Mouse (Mus musculus) stomach, embryonic 15.5 days (tissue): Measurements from ENCODE around the gene Atp2b1. TPM values are rescaled to one million over a fixed set of nuclear protein-coding genes. Genes with fewer than 3 reads are reported as not detected.

Source experiments
- ATAC-seq: fragments of 200-750 bp; cut with Nextera tagmentation; 2 replicates; pipeline ENCODE4 v1.8.0; 2017; ENCODE audit warnings: low read depth, moderate number of reproducible peaks, moderate TSS enrichment; ENCODE audit not compliant: insufficient read depth, low FRiP score
- H3K27ac ChIP-seq: fragments of 300-500 bp; sonication (generic); 2 replicates; pipeline ENCODE4 v1.5.1; 2015; ENCODE audit warnings: mild to moderate bottlenecking, inconsistent platforms
- H3K27me3 ChIP-seq: fragments of 300-500 bp; sonication (generic); replicated peaks from 2 replicates; pipeline ENCODE4 v1.6.1; 2015; ENCODE audit warnings: inconsistent platforms
- H3K36me3 ChIP-seq: fragments of 300-500 bp; sonication (generic); 2 replicates; pipeline ENCODE4 v1.6.1; 2015; ENCODE audit warnings: inconsistent platforms
- H3K4me1 ChIP-seq: fragments of 300-500 bp; sonication (generic); 2 replicates; pipeline ENCODE4 v1.6.1; 2015; ENCODE audit warnings: inconsistent platforms
- H3K4me2 ChIP-seq: fragments of 300-500 bp; sonication (generic); 2 replicates; pipeline ENCODE4 v1.6.1; 2015; ENCODE audit warnings: mild to moderate bottlenecking, inconsistent platforms
- H3K4me3 ChIP-seq: fragments of 300-500 bp; sonication (generic); replicated peaks from 2 replicates; pipeline ENCODE4 v1.5.1; 2015; ENCODE audit warnings: inconsistent platforms
- H3K9ac ChIP-seq: fragments of 300-500 bp; sonication (generic); 2 replicates; pipeline ENCODE4 v1.6.1; 2015; ENCODE audit warnings: inconsistent platforms
- H3K9me3 ChIP-seq: fragments of 300-500 bp; sonication (generic); 2 replicates; pipeline ENCODE4 v1.6.1; 2016; ENCODE audit warnings: inconsistent platforms
- whole genome bisulfite sequencing: fragments of 180-500 bp; shearing (Covaris S2); methylation state at CpG from one replicate; pipeline ENCODE4 v1.1.7; 2015; 5-methylcytosine and 5-hydroxymethylcytosine counted together
- polyA plus RNA-seq: library from polyadenylated mRNA; unstranded; fragments of >200 nt; fragmentation: Nextera tagmentation; extraction: Ambion mirVana; gene quantifications from 2 replicates; pipeline ENCODE4 v1.2.1, GENCODE M21; 2015

Atp2b1 gene
- polyA plus RNA-seq, 1 experiment from 2014 or later: 153 TPM

DNA sequence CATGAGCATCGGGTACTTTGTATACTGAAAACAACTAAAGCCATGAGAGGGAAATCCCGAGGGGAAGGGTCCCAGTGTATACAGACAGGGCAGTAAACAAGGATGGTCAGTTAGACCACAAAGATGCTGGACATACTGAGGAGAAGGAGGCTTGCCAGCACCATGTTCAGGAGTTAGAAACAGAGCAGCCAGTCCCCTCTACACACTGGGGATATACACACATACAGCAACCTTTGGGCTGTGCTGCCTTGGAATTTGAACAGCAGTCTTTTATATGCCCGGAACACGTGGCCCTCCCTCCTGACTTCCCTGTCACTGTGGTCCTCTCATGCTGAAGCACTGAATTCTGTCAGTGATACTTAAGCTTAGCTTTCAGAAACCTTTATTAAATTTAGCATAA is 10.9 kb downstream of the Atp2b1 start:
- no peak overlapping the region for H3K4me2 ChIP-seq
- ATAC-seq: no peak

GRCm38 (mm10) chr10:98926991-98927390 is 12.8 kb downstream of the Atp2b1 start:
- no peak overlapping the region for H3K4me3 ChIP-seq
- no peaks in the 10 kb centered on the region for H3K9me3 ChIP-seq
- no peaks in the 10 kb centered on the region for H3K27me3 ChIP-seq
- no peaks in the 10 kb centered on the region for H3K36me3 ChIP-seq
- H3K4me1 ChIP-seq: 0 out of 2 replicates have a peak, but pooled peaks cover 8% of the 10 kb centered on the region
- no peak for ATAC-seq
- H3K4me2 ChIP-seq: no peak overlapping the region
- H3K27ac ChIP-seq: no peak overlapping the region
- H3K9ac ChIP-seq: no peak overlapping the region

More for the DNA sequence above, 10.9 kb downstream of the Atp2b1 start:
- WGBS: 69% methylated on average over 4 of the region's 4 CpGs
- Histone ChIP-seq H3K4me3 (no peak overlapping the region), H3K9me3 (no peaks in the 10 kb centered on the region), H3K4me1 (0 out of 2 replicates have a peak, but pooled peaks cover 1% of the 10 kb centered on the region), H3K9ac (no peak overlapping the region), H3K27ac (no peak overlapping the region), H3K36me3 (no peaks in the 10 kb centered on the region), H3K27me3 (no peaks in the 10 kb centered on the region)

DNA sequence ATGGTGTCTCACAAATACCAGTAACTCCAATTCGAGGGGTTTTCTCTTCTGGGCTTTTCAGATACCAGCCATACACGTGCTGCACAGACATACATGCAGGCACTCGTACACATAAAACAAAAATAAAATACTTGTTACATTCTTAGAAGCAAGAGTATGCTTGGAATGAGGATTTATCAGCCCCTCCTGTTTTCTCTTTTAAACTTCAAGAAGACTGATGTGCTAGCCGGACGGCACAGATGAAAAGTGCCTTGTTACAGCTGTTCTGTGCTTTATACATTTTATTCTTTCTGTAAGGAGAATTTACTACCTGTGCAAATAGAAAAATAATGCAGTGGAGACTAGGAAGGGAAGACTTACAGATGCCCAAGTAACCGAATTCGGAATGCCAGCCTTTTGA is 15.2 kb downstream of the Atp2b1 start:
- no peak for ATAC-seq
- no peaks in the 10 kb centered on the region for H3K27me3 ChIP-seq
- H3K27ac ChIP-seq: no peak overlapping the region
- H3K4me1 ChIP-seq: 0 out of 2 replicates have a peak, but pooled peaks cover 8% of the 10 kb centered on the region
- H3K9ac ChIP-seq: no peak overlapping the region
- H3K36me3 ChIP-seq: no peaks in the 10 kb centered on the region
- no peaks in the 10 kb centered on the region for H3K9me3 ChIP-seq
- 44% methylated on average over 7 of the region's 7 CpGs for WGBS
- H3K4me3 ChIP-seq: no peak overlapping the region
- H3K4me2 ChIP-seq: no peak overlapping the region

- Histone ChIP-seq H3K27me3 (no peaks in the 10 kb centered on the region), H3K4me2 (peak overlapping the region; percentile 6; the same call in 1 of the 2 replicates)
- WGBS: 45% methylated on average over 11 of the region's 11 CpGs
These were observed 15.9 kb downstream of the Atp2b1 start for GRCm38 (mm10) chr10:98930143-98930542.

DNA sequence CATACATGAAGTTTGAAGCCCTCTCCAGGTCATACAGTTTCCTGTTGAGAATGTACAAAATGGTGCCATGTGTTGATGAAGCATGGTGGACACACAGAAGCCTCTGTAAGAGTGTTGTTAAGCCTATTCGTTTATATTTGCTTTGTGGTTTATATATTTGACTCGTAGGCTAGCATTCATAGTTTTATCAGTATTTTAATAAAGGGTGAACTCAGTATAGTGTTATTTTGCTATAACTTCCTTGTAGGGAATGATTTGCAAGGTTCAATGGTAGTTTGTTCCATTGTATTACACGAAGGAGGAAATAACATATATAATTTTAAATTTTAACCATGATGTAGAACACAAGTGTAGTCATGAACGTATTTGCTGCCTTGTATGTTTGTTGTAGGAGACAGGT is 25.9 kb downstream of the Atp2b1 start:
- H3K27me3 ChIP-seq: no peaks in the 10 kb centered on the region
- no peak overlapping the region for H3K27ac ChIP-seq
- no peaks in the 10 kb centered on the region for H3K4me1 ChIP-seq

More at GRCm38 (mm10) chr10:98930143-98930542, 15.9 kb downstream of the Atp2b1 start:
- H3K9me3 ChIP-seq: no peaks in the 10 kb centered on the region
- no peak for ATAC-seq
- no peak overlapping the region for H3K4me3 ChIP-seq
- H3K36me3 ChIP-seq: no peaks in the 10 kb centered on the region
- H3K9ac ChIP-seq: no peak overlapping the region
- H3K27ac ChIP-seq: no peak overlapping the region
- 0 out of 2 replicates have a peak, but pooled peaks cover 8% of the 10 kb centered on the region for H3K4me1 ChIP-seq

DNA sequence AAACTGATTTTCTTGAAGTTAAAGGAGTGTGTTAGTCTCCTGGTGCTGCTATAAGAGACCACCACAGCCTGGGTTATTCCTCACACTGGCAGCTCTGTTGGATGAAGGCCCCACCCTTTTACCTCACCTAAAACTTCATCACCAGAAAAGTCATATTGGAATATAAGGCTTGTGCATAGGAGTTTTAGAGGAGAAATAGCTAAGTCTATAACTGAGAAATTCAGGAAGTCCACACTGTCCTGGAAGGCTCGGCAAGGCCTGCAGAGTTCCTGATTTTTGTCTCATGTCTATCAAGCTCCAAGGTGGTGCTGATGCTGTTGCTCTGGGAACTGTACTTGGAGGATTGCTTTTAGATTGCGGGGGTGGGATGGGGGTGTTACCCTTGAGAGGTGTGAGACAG is 26.6 kb downstream of the Atp2b1 start:
- WGBS: 82% methylated on average over 2 of the region's 2 CpGs
- Histone ChIP-seq H3K27me3 (no peaks in the 10 kb centered on the region), H3K4me3 (no peak overlapping the region), H3K4me1 (no peaks in the 10 kb centered on the region), H3K9ac (no peak overlapping the region), H3K27ac (no peak overlapping the region), H3K4me2 (no peak overlapping the region), H3K9me3 (no peaks in the 10 kb centered on the region), H3K36me3 (no peaks in the 10 kb centered on the region)
- ATAC-seq: no peak

More for the DNA sequence above, 25.9 kb downstream of the Atp2b1 start:
- Histone ChIP-seq H3K9me3 (no peaks in the 10 kb centered on the region), H3K36me3 (no peaks in the 10 kb centered on the region), H3K4me2 (no peak overlapping the region), H3K9ac (no peak overlapping the region), H3K4me3 (no peak overlapping the region)
- whole genome bisulfite sequencing: 71% methylated on average over 4 of the region's 4 CpGs
- ATAC-seq: no peak

DNA sequence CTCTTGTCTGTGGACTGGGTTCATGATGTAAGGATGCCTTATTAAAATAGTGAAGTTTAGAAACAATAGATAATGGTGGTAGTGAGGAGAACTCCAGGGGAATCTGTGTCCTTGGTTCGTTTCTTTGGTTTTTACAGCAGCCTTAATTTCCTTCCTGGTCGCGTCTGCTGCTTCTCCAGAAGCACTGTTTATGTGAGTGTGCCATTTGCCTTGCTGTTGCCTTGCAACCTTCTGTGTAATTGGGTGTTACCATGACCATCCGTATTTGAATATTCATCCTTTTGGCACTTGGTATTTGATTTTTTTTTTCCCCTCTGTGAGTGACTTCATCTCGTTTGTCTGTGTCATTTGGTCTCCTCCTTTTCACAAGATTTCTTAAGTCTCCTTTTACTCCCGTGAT is 27.8 kb downstream of the Atp2b1 start:
- no peak overlapping the region for H3K9ac ChIP-seq
- no peaks in the 10 kb centered on the region for H3K27me3 ChIP-seq
- no peaks in the 10 kb centered on the region for H3K4me1 ChIP-seq
- no peak overlapping the region for H3K4me2 ChIP-seq
- H3K4me3 ChIP-seq: no peak overlapping the region
- no peaks in the 10 kb centered on the region for H3K36me3 ChIP-seq
- H3K9me3 ChIP-seq: no peaks in the 10 kb centered on the region
- ATAC-seq: no peak
- WGBS: 67% methylated on average over 6 of the region's 6 CpGs
- no peak overlapping the region for H3K27ac ChIP-seq

DNA sequence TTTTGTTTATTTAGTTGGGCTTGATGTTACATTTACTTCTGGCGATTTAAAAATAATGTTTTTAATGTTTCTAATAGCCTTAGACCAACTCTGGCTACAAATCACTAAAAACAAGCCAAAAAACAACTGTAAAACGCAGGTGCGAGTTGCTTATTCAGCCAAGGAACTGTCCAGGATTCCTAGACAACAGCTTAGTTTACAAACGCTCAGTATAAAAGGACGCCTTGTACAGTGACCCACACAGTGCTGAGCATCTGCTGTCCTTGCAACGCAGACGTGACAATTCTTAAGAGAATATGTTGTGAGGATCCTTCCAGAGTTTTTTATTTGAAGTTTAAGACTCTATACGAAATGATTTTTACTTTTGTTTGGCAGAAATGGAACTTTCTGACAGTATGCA is 28.8 kb downstream of the Atp2b1 start:
- H3K4me3 ChIP-seq: no peak overlapping the region
- no peak overlapping the region for H3K9ac ChIP-seq
- H3K27me3 ChIP-seq: no peaks in the 10 kb centered on the region
- no peaks in the 10 kb centered on the region for H3K9me3 ChIP-seq
- WGBS: 87% methylated on average over 8 of the region's 8 CpGs
- no peak overlapping the region for H3K4me2 ChIP-seq
- H3K4me1 ChIP-seq: no peaks in the 10 kb centered on the region
- no peaks in the 10 kb centered on the region for H3K36me3 ChIP-seq
- no peak for ATAC-seq
- no peak overlapping the region for H3K27ac ChIP-seq

DNA sequence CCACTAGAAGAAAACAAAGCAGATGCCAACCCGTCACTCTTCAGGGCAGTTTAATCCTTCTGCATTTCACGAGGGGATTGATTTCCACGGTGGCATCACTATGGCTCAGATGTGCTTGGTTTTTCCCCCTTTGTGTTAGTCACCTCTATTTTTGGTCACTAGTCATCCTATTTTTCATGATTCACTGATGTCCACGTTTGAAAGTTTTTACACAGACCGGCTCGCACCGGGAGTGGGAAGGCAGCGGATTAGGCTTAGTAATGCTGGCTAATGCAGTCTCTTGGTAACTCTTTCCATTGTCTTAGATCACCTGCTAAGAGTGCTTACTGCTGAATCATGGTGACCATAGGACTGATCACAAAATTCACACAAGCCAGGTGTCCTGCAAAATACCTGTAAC is 29.7 kb downstream of the Atp2b1 start:
- no peaks in the 10 kb centered on the region for H3K27me3 ChIP-seq
- no peaks in the 10 kb centered on the region for H3K9me3 ChIP-seq
- no peak overlapping the region for H3K4me3 ChIP-seq
- H3K9ac ChIP-seq: no peak overlapping the region
- no peak for ATAC-seq
- H3K27ac ChIP-seq: no peak overlapping the region
- peaks cover 1% of the 10 kb centered on the region; the same call in 1 of the 2 replicates for H3K4me1 ChIP-seq
- no peaks in the 10 kb centered on the region for H3K36me3 ChIP-seq
- 84% methylated on average over 8 of the region's 8 CpGs for WGBS
- H3K4me2 ChIP-seq: no peak overlapping the region

DNA sequence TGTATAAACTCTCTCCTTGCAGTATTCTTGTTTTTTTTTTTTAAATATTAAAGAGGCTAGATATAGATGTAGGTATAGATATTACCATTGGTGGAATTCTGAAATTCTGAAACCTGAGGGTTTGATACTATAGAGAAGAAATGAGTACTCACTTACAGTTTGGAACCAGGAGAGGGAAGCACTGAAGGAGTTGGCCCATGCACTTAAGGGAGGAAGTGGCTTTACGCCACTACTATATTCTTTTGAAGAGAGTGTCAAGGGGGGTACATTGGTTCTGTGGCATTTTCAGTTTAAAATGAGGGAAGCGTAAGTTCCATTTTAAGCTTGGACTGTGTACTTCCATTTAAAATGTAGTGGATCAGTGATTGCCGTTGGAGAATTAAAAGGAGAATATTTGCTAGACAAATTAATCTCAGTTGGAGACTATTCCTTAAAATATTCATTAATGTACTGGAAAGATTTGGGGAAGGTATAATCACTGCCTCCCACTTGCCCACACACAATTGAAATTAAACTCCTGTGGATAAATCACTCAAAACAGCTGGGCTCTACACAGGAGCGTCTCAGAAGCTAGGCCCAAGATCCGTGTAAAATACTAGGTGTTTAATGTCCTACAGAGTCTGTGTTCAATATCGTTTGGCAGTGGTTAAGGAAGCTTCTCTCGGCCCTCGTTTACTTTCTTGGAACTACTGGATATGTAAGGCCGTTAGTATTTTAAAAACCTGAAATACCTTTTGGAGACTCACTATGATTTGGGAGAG is 32.0 kb downstream of the Atp2b1 start:
- H3K27me3 ChIP-seq: no peaks in the 10 kb centered on the region
- H3K9ac ChIP-seq: no peak overlapping the region
- peaks cover 5% of the 10 kb centered on the region; the same call in 1 of the 2 replicates for H3K4me1 ChIP-seq
- H3K4me3 ChIP-seq: no peak overlapping the region
- H3K9me3 ChIP-seq: no peaks in the 10 kb centered on the region
- 68% methylated on average over 9 of the region's 9 CpGs for WGBS
- no peaks in the 10 kb centered on the region for H3K36me3 ChIP-seq
- H3K4me2 ChIP-seq: no peak overlapping the region
- no peak for ATAC-seq
- H3K27ac ChIP-seq: no peak overlapping the region

GRCm38 (mm10) chr10:98947206-98947605 is 33.0 kb downstream of the Atp2b1 start:
- Histone ChIP-seq H3K27ac (no peak overlapping the region), H3K4me3 (no peak overlapping the region), H3K4me1 (peaks cover 5% of the 10 kb centered on the region; the same call in 1 of the 2 replicates), H3K4me2 (no peak overlapping the region), H3K27me3 (no peaks in the 10 kb centered on the region), H3K36me3 (no peaks in the 10 kb centered on the region), H3K9me3 (no peaks in the 10 kb centered on the region), H3K9ac (no peak overlapping the region)
- 41% methylated on average over 2 of the region's 2 CpGs for WGBS
- no peak for ATAC-seq

- H3K4me1 ChIP-seq: peaks cover 5% of the 10 kb centered on the region; the same call in 1 of the 2 replicates
- ATAC-seq: no peak
- no peak overlapping the region for H3K9ac ChIP-seq
- H3K27me3 ChIP-seq: no peaks in the 10 kb centered on the region
- H3K4me3 ChIP-seq: no peak overlapping the region
- no peak overlapping the region for H3K27ac ChIP-seq
- H3K4me2 ChIP-seq: no peak overlapping the region
- H3K36me3 ChIP-seq: no peaks in the 10 kb centered on the region
- 77% methylated on average over 5 of the region's 5 CpGs for WGBS
- no peaks in the 10 kb centered on the region for H3K9me3 ChIP-seq
These were observed 33.9 kb downstream of the Atp2b1 start for GRCm38 (mm10) chr10:98948096-98948495.
